Mouse (Mus musculus): ENCODE measurements at regions not wholly inside any gene's neighbourhood (a gene's known extent, or its start where the extent isn't known, plus 50 kb on each side); places are given as distances from the start of the nearest gene placed in this dataset.
A peak's percentile ranks its signal among the peaks of the same experiment; 100 is the strongest.

- no peak for ATAC-seq (ENCODE audit: extremely low read depth, insufficient number of reproducible peaks, low FRiP score, poor library complexity, severe bottlenecking)
- H3K4me1 ChIP-seq (ENCODE audit: insufficient read depth, low read depth, low read length), result no peaks in the 10 kb centered on the region
- H3K9me3 ChIP-seq (replicated peaks), result peaks cover 15% of the 10 kb centered on the region
- no peak for DNase-seq (ENCODE audit: low spot score)
- no peaks in the 10 kb centered on the region for H3K27me3 ChIP-seq (ENCODE audit: insufficient read depth, low read length)
- no peak for TF ChIP-seq CTCF (IDR thresholded peaks at IDR 0.05; ENCODE audit: low read depth, low read length)
- no peak for TF ChIP-seq TAL1 (conservative IDR thresholded peaks at IDR 0.05; ENCODE audit: low read depth, low read length)
- TF ChIP-seq GATA2 (IDR thresholded peaks at IDR 0.05; ENCODE audit: borderline replicate concordance, low read depth, low read length), result no peak
- no peaks in the 10 kb centered on the region for H3K36me3 ChIP-seq (replicated peaks)
- no peak overlapping the region for H3K4me3 ChIP-seq (ENCODE audit: low read depth, low read length)
These were observed 72.4 kb downstream of the Csl start for GRCm38 (mm10) chr10:99687011-99687410.

- peaks cover 9% of the 10 kb centered on the region for H3K9me3 ChIP-seq (replicated peaks)
- no peaks in the 10 kb centered on the region for H3K4me1 ChIP-seq (ENCODE audit: insufficient read depth, low read depth, low read length)
- H3K36me3 ChIP-seq (replicated peaks), result no peaks in the 10 kb centered on the region
- TF ChIP-seq TAL1 (conservative IDR thresholded peaks at IDR 0.05; ENCODE audit: low read depth, low read length) (no peak), GATA2 (IDR thresholded peaks at IDR 0.05; ENCODE audit: borderline replicate concordance, low read depth, low read length) (no peak), GATA1 (IDR thresholded peaks at IDR 0.05; ENCODE audit: borderline replicate concordance, low read length) (no peak), POLR2AphosphoS5 (IDR thresholded peaks at IDR 0.05; ENCODE audit: insufficient replicate concordance, low read depth, low read length) (no peak), CTCF (IDR thresholded peaks at IDR 0.05; ENCODE audit: low read depth, low read length) (no peak)
- ATAC-seq (ENCODE audit: extremely low read depth, insufficient number of reproducible peaks, low FRiP score, poor library complexity, severe bottlenecking) (no peak), DNase-seq (ENCODE audit: low spot score) (no peak)
- no peak overlapping the region for H3K4me3 ChIP-seq (ENCODE audit: low read depth, low read length)
- H3K27me3 ChIP-seq (ENCODE audit: insufficient read depth, low read length), result no peaks in the 10 kb centered on the region
These were observed 61.8 kb downstream of the Csl start for GRCm38 (mm10) chr10:99697696-99698095.

- H3K27me3 ChIP-seq (ENCODE audit: insufficient read depth, low read length), result no peaks in the 10 kb centered on the region
- H3K36me3 ChIP-seq (replicated peaks), result no peaks in the 10 kb centered on the region
- TF ChIP-seq GATA1 (IDR thresholded peaks at IDR 0.05; ENCODE audit: borderline replicate concordance, low read length) (no peak), CTCF (IDR thresholded peaks at IDR 0.05; ENCODE audit: low read depth, low read length) (no peak), GATA2 (IDR thresholded peaks at IDR 0.05; ENCODE audit: borderline replicate concordance, low read depth, low read length) (no peak), TAL1 (conservative IDR thresholded peaks at IDR 0.05; ENCODE audit: low read depth, low read length) (no peak), POLR2AphosphoS5 (IDR thresholded peaks at IDR 0.05; ENCODE audit: insufficient replicate concordance, low read depth, low read length) (no peak)
- no peak overlapping the region for H3K4me3 ChIP-seq (ENCODE audit: low read depth, low read length)
- DNase-seq (ENCODE audit: low spot score) (no peak), ATAC-seq (ENCODE audit: extremely low read depth, insufficient number of reproducible peaks, low FRiP score, poor library complexity, severe bottlenecking) (no peak)
- no peaks in the 10 kb centered on the region for H3K4me1 ChIP-seq (ENCODE audit: insufficient read depth, low read depth, low read length)
- H3K9me3 ChIP-seq (replicated peaks), result peaks cover 8% of the 10 kb centered on the region
These were observed 60.0 kb downstream of the Csl start for GRCm38 (mm10) chr10:99699498-99699897.

DNA sequence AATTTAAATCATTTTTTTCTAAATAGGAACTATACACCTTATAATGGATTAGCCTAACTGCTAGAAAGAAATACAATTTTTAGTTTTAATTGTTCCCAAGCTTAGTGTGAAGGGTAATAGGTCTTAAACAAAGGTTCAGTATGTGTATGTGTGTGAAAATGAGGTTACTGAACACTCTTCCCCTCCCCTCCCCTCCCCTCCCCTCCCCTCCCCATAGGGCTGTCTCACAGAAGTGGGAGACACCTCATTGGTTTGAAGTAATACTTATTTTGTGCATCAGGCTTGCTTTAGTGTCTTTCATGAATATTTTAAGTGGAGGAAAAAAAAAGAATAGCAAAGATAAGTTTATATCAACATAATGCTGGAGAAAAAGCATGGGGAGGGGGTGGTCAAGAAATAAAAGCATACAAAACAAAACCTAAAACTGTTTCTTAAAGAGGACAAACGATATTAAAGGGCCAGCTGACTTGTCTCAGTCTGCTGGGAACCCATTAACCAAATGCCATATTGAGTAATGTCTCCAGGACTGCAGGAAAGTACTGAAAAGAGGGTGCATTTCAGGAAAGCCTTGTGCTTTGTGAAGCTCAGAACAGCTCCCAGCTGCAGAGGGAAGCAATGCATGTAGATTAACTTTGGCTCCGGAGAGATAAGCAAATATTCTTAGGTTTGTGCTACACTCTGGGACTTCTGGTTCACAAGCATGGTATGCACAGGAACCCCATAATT is 59.2 kb downstream of the Csl start:
- H3K4me1 ChIP-seq (ENCODE audit: insufficient read depth, low read depth, low read length), result no peaks in the 10 kb centered on the region
- ATAC-seq (ENCODE audit: extremely low read depth, insufficient number of reproducible peaks, low FRiP score, poor library complexity, severe bottlenecking), result 0 out of 2 replicates have a peak, but pooled peaks have one; percentile 4
- H3K36me3 ChIP-seq (replicated peaks), result no peaks in the 10 kb centered on the region
- no peak for TF ChIP-seq GATA2 (IDR thresholded peaks at IDR 0.05; ENCODE audit: borderline replicate concordance, low read depth, low read length)
- TF ChIP-seq POLR2AphosphoS5 (IDR thresholded peaks at IDR 0.05; ENCODE audit: insufficient replicate concordance, low read depth, low read length), result no peak
- no peak for TF ChIP-seq CTCF (IDR thresholded peaks at IDR 0.05; ENCODE audit: low read depth, low read length)
- TF ChIP-seq GATA1 (IDR thresholded peaks at IDR 0.05; ENCODE audit: borderline replicate concordance, low read length), result no peak
- TF ChIP-seq TAL1 (conservative IDR thresholded peaks at IDR 0.05; ENCODE audit: low read depth, low read length), result no peak
- H3K4me3 ChIP-seq (ENCODE audit: low read depth, low read length), result no peak overlapping the region
- peaks cover 7% of the 10 kb centered on the region for H3K9me3 ChIP-seq (replicated peaks)
- no peak for DNase-seq (ENCODE audit: low spot score)
- no peaks in the 10 kb centered on the region for H3K27me3 ChIP-seq (ENCODE audit: insufficient read depth, low read length)
